Mouse (Mus musculus): Measurements from ENCODE around the gene Csmd2. TPM values are rescaled to one million over a fixed set of nuclear protein-coding genes. Genes with fewer than 3 reads are reported as not detected.

The Csmd2 gene
- polyA plus RNA-seq, 1 experiment from 2014 or later: 0.32 TPM

DNA sequence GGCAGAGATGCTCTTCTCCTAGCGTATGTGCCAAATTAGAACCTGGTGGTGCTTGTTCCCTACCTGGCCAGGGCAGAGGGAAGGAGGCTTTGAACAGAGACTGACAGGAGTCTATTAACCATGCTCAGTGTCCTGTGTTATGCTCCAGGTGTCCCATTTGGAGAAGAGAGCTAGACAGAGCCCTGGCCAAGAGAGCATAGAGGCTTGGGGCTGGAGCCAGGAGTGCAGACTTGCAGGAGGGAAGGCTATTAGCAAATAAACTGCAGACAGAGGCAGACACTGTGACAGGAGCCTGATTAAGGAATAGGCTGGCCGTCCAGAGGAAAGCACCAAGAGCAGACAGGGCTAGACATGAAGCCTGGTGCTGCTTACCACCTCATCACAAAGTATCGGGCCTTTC, 164.4 kb downstream of the Csmd2 start:
- H3K9me3 ChIP-seq: no peaks in the 10 kb centered on the region
- H3K9ac ChIP-seq: no peak overlapping the region
- ATAC-seq (ENCODE audit: insufficient read depth, low FRiP score, low read depth): no peak
- 68% methylated on average over 3 of the region's 3 CpGs for WGBS
- H3K4me1 ChIP-seq: no peaks in the 10 kb centered on the region
- H3K27me3 ChIP-seq (replicated peaks): no peaks in the 10 kb centered on the region
- no peaks in the 10 kb centered on the region for H3K36me3 ChIP-seq
- H3K4me3 ChIP-seq (replicated peaks): no peak overlapping the region
- no peak overlapping the region for H3K4me2 ChIP-seq
- H3K27ac ChIP-seq: no peak overlapping the region

DNA sequence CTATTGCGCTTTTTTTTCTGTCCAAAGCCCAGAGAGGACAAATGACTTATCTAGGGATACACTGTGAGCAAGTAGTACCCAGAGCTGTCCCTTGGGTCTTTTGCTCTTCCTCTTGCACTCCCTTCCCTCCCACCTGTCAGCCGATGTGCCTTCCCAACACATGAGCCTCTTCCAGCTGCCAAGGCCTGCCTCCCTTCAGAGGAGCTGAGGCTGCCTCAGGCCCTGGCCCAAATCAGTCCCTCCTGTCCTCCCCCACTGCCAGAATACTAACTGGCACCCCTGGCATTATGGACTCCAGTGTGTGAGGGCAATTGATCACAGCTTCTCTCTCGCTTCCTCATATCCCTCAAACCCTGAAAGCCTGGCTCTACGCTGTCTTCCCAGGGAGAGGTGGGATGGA, 165.5 kb downstream of the Csmd2 start:
- no peak for ATAC-seq (ENCODE audit: insufficient read depth, low FRiP score, low read depth)
- Histone ChIP-seq H3K4me1 (no peaks in the 10 kb centered on the region), H3K27me3 (replicated peaks) (no peaks in the 10 kb centered on the region), H3K27ac (no peak overlapping the region), H3K36me3 (no peaks in the 10 kb centered on the region), H3K9me3 (no peaks in the 10 kb centered on the region), H3K4me3 (replicated peaks) (no peak overlapping the region), H3K9ac (no peak overlapping the region), H3K4me2 (no peak overlapping the region)
- 91% methylated on average over 4 of the region's 4 CpGs for WGBS

DNA sequence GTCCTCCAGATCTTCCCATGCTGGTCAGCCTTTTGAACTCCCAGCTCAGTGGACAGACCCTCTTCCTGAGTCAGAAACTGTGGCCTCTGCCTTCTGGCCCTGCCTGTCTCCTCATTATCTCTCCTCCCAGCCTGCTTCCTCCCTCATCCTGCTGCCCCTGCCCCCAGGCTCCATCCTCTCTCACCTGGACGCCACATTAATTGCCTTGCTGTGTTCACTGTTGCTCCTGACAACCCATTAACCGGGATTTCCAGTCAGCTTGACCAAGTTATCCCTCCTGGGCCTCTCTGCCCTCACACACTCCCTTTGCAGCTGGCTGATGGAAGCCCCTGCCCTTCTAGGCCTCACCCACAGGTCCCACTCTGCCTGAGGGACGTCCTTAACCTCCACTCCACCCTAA, 167.6 kb downstream of the Csmd2 start:
- Histone ChIP-seq H3K27me3 (replicated peaks) (no peaks in the 10 kb centered on the region), H3K9ac (no peak overlapping the region), H3K4me1 (no peaks in the 10 kb centered on the region), H3K36me3 (no peaks in the 10 kb centered on the region), H3K27ac (no peak overlapping the region), H3K4me3 (replicated peaks) (no peak overlapping the region), H3K9me3 (no peaks in the 10 kb centered on the region), H3K4me2 (no peak overlapping the region)
- WGBS: 32% methylated on average over 3 of the region's 3 CpGs
- no peak for ATAC-seq (ENCODE audit: insufficient read depth, low FRiP score, low read depth)

DNA sequence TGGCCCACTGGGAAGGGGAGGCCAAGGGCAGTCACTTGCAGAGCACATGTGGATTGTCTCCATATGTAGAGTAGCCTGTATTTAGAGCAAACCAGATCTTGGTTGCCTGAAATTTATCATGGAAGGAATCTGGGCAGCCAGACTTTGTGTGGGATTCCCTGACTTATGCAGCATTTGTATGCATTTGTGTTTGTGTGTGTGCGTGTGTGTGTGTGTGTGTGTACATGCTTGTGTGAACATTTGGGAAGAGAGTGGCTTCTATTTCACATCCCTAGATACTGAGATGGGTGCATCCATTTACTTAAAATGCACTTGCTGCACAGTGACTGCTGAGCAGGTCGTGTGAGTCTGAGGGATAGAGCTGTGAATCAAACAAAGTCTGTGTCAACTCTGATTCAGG, 173.0 kb downstream of the Csmd2 start:
- WGBS: 68% methylated on average over 2 of the region's 2 CpGs
- no peaks in the 10 kb centered on the region for H3K4me1 ChIP-seq
- H3K9ac ChIP-seq: no peak overlapping the region
- H3K27ac ChIP-seq: no peak overlapping the region
- H3K27me3 ChIP-seq (replicated peaks): no peaks in the 10 kb centered on the region
- no peaks in the 10 kb centered on the region for H3K36me3 ChIP-seq
- no peak for ATAC-seq (ENCODE audit: insufficient read depth, low FRiP score, low read depth)
- no peaks in the 10 kb centered on the region for H3K9me3 ChIP-seq
- no peak overlapping the region for H3K4me3 ChIP-seq (replicated peaks)
- no peak overlapping the region for H3K4me2 ChIP-seq

DNA sequence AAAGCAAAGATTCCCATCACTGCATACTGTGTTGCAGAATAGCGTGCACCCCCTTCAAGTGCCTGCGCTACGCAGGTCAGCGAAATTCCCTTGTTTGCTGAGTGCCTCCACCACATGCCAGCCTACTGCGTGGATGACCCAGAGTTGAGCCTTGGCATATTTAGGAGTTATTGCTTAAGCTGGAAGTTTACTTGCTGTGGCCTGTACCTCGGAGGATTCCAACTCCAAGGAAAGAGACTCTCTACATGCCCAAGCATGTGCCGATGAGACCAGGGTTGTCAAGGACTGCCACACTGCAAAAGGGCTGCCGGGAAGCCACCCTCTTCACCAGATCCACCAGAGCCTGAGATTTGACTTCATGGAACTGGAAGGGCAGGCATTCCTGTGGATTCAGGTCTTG, 182.5 kb downstream of the Csmd2 start:
- ATAC-seq (ENCODE audit: insufficient read depth, low FRiP score, low read depth): no peak
- Histone ChIP-seq H3K9ac (no peak overlapping the region), H3K4me1 (no peaks in the 10 kb centered on the region), H3K9me3 (no peaks in the 10 kb centered on the region), H3K36me3 (no peaks in the 10 kb centered on the region), H3K4me3 (replicated peaks) (no peak overlapping the region), H3K4me2 (no peak overlapping the region), H3K27me3 (replicated peaks) (no peaks in the 10 kb centered on the region), H3K27ac (no peak overlapping the region)
- 89% methylated on average over 8 of the region's 8 CpGs for WGBS

DNA sequence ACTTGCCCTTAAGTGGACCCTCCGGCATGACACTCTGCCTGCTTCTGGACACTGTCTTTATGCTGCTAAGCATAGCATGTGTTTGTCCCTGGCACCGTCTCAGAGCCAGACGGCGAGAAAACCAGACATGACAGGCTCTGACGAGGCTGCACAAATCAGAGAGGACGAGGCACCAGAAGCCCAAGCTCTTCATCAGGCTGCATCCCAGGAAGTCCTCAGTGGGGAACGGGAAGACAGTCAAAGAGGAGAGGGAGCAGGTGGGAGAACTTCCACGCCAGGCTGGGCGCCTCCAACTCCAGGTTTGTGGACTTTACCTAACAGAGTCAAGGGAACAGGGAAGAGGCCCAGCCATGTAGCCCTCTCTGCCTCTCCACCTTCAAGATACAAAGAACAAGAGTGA, 183.6 kb downstream of the Csmd2 start:
- Histone ChIP-seq H3K36me3 (no peaks in the 10 kb centered on the region), H3K9me3 (no peaks in the 10 kb centered on the region), H3K9ac (no peak overlapping the region), H3K4me1 (no peaks in the 10 kb centered on the region), H3K4me2 (no peak overlapping the region), H3K27ac (no peak overlapping the region), H3K4me3 (replicated peaks) (no peak overlapping the region), H3K27me3 (replicated peaks) (no peaks in the 10 kb centered on the region)
- WGBS: 85% methylated on average over 9 of the region's 9 CpGs
- no peak for ATAC-seq (ENCODE audit: insufficient read depth, low FRiP score, low read depth)

DNA sequence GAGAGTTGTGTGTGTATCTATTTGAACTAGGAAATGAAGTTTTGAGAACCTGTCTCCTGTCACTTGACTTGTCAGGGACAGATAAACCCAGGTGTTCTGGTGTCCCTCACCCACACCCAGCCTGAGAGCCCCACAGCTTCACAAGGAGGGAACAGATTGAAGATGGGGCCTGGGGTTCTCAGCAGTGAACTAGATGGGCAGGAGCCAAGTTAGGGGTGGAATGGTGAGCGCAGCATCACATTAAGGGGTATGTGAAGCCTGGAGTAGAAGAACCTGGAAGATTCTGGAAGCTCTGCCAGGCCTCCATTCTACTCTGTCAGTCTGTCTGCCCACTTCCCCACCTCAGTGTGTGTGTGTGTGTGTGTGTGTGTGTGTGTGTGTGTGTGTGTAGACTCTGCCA, 184.0 kb downstream of the Csmd2 start:
- no peak for ATAC-seq (ENCODE audit: insufficient read depth, low FRiP score, low read depth)
- Histone ChIP-seq H3K9ac (no peak overlapping the region), H3K4me1 (no peaks in the 10 kb centered on the region), H3K27ac (no peak overlapping the region), H3K36me3 (no peaks in the 10 kb centered on the region), H3K4me2 (no peak overlapping the region), H3K27me3 (replicated peaks) (no peaks in the 10 kb centered on the region), H3K9me3 (no peaks in the 10 kb centered on the region), H3K4me3 (replicated peaks) (no peak overlapping the region)
- 82% methylated on average over 1 of the region's 1 CpGs for whole genome bisulfite sequencing

DNA sequence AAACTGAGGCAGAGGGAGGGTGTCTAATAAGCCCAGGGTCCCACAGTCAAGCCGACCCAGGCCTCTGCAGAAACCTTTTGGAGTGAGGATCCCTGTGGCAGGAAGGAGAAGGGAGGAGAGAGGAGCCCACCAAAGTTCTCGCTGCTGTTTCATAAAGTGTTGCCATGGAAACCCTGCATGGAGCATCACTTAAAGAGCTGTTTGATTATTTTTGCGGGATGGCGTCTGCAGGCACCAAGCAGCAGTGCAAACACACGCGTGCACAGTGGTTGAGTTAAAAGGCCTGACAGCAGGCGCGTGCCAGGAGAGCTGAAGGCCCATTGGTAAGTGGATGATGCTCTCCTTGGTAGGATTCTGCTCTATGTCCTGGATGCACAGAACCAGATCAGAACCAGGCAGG, 191.3 kb downstream of the Csmd2 start:
- H3K9ac ChIP-seq: no peak overlapping the region
- no peaks in the 10 kb centered on the region for H3K27me3 ChIP-seq (replicated peaks)
- no peaks in the 10 kb centered on the region for H3K9me3 ChIP-seq
- WGBS: 79% methylated on average over 8 of the region's 8 CpGs
- no peaks in the 10 kb centered on the region for H3K36me3 ChIP-seq
- H3K4me3 ChIP-seq (replicated peaks): no peak overlapping the region
- H3K4me2 ChIP-seq: no peak overlapping the region
- no peak overlapping the region for H3K27ac ChIP-seq
- no peak for ATAC-seq (ENCODE audit: insufficient read depth, low FRiP score, low read depth)
- no peaks in the 10 kb centered on the region for H3K4me1 ChIP-seq

DNA sequence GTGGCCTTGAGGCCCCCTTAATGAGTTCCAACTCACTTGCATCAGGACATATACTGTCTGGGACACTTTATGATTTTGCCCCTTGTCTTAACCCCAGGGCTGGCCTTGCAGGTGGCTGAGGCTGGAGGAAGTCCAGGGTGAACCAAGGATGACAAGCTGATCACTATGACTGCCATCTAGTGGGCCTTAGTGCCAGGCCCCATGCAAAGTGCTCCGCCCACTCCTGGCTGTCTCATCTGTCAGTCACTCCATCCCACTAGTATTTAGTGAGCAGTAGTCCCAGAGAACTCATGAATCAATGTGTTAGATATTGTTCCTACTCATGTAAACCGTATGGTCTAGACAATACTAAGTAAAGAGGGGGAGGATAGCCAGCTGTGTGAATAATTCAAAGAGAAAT, 191.9 kb downstream of the Csmd2 start:
- no peak overlapping the region for H3K4me2 ChIP-seq
- H3K4me3 ChIP-seq (replicated peaks): no peak overlapping the region
- no peaks in the 10 kb centered on the region for H3K36me3 ChIP-seq
- 83% methylated on average over 2 of the region's 2 CpGs for WGBS
- H3K27ac ChIP-seq: no peak overlapping the region
- no peaks in the 10 kb centered on the region for H3K9me3 ChIP-seq
- H3K9ac ChIP-seq: no peak overlapping the region
- no peaks in the 10 kb centered on the region for H3K27me3 ChIP-seq (replicated peaks)
- no peaks in the 10 kb centered on the region for H3K4me1 ChIP-seq
- ATAC-seq (ENCODE audit: insufficient read depth, low FRiP score, low read depth): no peak

DNA sequence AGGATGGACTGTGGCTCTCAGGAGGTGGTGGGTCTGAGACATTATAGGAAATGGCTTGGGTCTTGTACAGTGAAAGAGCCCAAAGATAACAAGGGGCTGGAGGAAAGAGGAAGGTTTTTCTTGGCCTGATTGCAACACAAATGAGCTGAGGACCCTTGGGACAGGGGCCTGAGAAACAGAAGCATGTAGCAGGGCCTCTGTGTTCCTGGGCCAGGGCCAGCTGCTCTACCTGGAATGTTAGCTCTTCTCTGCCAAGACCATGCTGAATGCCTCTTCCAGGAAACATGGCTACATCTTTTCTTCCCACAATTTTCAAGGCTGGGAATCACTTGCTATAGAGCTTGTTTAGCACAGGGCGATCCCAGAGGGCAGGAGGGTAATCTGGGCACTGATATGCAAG, 197.1 kb downstream of the Csmd2 start:
- no peaks in the 10 kb centered on the region for H3K36me3 ChIP-seq
- no peak overlapping the region for H3K27ac ChIP-seq
- H3K9me3 ChIP-seq: no peaks in the 10 kb centered on the region
- no peak overlapping the region for H3K4me2 ChIP-seq
- no peaks in the 10 kb centered on the region for H3K27me3 ChIP-seq (replicated peaks)
- H3K4me3 ChIP-seq (replicated peaks): no peak overlapping the region
- H3K9ac ChIP-seq: no peak overlapping the region
- no peaks in the 10 kb centered on the region for H3K4me1 ChIP-seq
- no peak for ATAC-seq (ENCODE audit: insufficient read depth, low FRiP score, low read depth)
- WGBS: 96% methylated on average over 1 of the region's 1 CpGs

DNA sequence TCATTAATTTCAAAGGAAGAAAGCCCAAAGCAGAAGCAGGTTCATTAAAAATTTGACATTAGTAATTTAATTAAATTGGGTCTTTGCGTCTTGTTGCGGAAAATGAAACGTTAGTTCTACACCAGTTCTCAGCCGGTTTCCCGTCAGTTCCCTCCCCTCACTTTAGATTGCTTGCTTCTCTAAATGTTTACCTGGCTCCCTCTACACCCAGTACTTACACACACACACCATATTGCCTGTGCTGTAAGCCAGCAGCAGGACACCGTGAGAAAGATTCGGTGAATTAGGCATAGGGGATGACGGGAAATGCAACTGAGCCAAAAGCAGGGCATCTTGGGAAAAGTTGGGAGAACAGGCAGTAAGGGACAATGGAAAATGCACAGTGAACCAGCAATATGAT, 206.8 kb downstream of the Csmd2 start:
- no peaks in the 10 kb centered on the region for H3K4me1 ChIP-seq
- no peaks in the 10 kb centered on the region for H3K36me3 ChIP-seq
- H3K4me3 ChIP-seq (replicated peaks): no peak overlapping the region
- H3K27me3 ChIP-seq (replicated peaks): no peaks in the 10 kb centered on the region
- no peak overlapping the region for H3K9ac ChIP-seq
- no peaks in the 10 kb centered on the region for H3K9me3 ChIP-seq
- H3K27ac ChIP-seq: no peak overlapping the region
- 91% methylated on average over 8 of the region's 8 CpGs for WGBS
- ATAC-seq (ENCODE audit: insufficient read depth, low FRiP score, low read depth): no peak
- no peak overlapping the region for H3K4me2 ChIP-seq

DNA sequence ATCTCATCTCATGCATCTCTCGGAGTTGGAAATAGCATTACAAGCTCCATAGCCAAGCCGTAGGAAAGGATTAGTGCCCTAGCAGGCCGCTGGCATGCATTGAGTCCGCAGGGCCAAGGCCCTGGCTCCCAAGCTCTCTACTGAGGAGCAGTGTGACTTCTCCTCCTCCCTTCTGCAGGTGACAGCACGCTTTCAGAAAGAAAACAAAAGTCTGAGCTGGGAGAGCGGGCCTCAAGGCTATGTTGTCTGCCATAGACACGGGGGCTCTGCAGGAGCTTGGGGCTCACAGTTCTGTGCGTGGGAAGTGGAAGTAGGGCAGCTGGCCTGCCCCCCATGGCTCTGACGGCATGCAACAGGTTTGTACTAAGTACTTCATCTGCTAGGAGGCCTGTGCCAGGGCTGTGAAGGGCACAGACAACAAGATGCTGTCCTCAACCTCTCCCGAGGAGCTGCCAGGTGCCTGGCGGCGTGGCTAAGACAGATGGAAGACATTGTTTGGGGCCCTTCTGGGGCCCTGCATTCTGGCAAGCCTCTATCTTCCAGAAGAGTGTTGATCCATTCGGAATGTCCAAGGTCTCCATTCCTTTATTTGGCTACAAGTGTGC, 230.4 kb downstream of the Csmd2 start:
- Histone ChIP-seq H3K4me3 (replicated peaks) (no peak overlapping the region), H3K4me1 (no peaks in the 10 kb centered on the region), H3K4me2 (no peak overlapping the region), H3K27ac (no peak overlapping the region), H3K27me3 (replicated peaks) (0 out of 2 replicates have a peak, but pooled peaks cover 5% of the 10 kb centered on the region), H3K9ac (no peak overlapping the region), H3K36me3 (no peaks in the 10 kb centered on the region), H3K9me3 (no peaks in the 10 kb centered on the region)
- ATAC-seq (ENCODE audit: insufficient read depth, low FRiP score, low read depth): no peak
- 70% methylated on average over 13 of the region's 13 CpGs for WGBS

DNA sequence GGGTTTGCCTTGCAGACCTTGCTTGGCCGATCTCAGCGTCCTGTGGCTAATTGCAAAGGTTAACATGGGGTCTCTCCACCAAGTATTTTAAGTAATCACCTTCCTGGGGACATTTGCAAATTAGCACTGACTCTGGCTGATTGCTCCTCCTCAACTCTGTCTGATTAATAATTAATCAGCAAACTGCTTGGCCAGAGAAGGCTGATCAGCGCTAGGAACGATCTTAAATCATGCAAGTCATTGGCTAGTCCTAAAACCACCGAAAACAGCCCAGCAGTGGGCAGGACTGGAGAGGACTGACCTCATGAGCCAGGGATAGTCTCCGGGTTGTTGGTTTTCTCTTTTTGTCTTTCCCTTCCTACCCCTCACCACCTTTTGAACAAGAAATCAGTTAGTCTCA, 236.8 kb downstream of the Csmd2 start:
- Histone ChIP-seq H3K27ac (no peak overlapping the region), H3K36me3 (no peaks in the 10 kb centered on the region), H3K9ac (no peak overlapping the region), H3K4me1 (no peaks in the 10 kb centered on the region), H3K4me2 (no peak overlapping the region), H3K4me3 (replicated peaks) (no peak overlapping the region), H3K9me3 (no peaks in the 10 kb centered on the region), H3K27me3 (replicated peaks) (no peaks in the 10 kb centered on the region)
- no peak for ATAC-seq (ENCODE audit: insufficient read depth, low FRiP score, low read depth)
- 61% methylated on average over 6 of the region's 6 CpGs for WGBS
